8 mouse cellular contexts compared by ENCODE assay signal in the genomic region with DNA sequence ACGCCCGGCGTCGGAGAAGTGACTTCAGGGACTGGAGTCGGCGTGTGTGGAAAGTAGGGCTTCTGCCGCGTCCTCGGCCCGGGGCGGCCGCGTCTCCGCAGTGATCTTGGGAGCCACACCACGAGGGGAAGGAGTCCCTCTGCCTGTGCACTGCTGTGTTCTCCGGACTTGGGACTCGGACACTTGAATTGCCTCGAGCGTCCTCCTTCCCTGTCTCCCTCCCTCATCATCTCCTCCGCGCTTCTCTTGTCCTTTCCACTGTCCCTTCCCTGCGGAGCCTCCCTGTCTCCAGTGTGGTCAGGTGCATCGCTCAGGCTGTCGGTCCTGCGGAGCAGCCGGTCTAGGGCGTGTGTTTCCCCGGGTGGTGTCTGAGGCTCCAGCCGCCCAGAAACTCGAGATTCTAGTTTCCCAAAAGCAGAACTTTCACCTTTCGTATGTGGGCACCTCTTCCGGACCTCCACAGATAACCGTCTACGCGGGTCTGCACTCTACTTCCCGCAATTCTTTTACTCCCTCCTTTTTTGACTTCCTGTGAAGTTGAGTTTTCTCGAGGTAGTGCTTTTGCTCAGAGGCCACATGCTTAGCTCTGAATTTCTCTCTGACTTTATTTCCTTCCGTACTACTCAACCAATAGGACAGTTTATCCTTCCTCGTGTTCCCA. TPM values are rescaled to one million over a fixed set of nuclear protein-coding genes. Genes with fewer than 3 reads are reported as not detected.
A peak's percentile ranks its signal among the peaks of the same experiment; 100 is the strongest.
DNase-seq lines count a peak whose midpoint lies in the region; ATAC-seq lines count a peak whose summit lies in the region.

No protein-coding gene starts in this region.

- peak overlapping the region; percentile 86 for H3K27ac ChIP-seq in liver, embryonic 15.5 days (replicated peaks)

- peaks cover 11% of the 10 kb centered on the region; the same call in 1 of the 2 replicates for H3K36me3 ChIP-seq in liver, embryonic 15.5 days (replicated peaks)

- peaks cover 21% of the 10 kb centered on the region for H3K4me1 ChIP-seq in liver, embryonic 15.5 days (replicated peaks)

- peak; percentile 28 for ATAC-seq in frontal cortex, adult (ENCODE audit: low TSS enrichment)
- ATAC-seq in hematopoietic stem cell, adult 5-6 weeks (replicated peaks in 1 of 2; ENCODE audit: insufficient read depth in 1 of 2, low FRiP score in 2 of 2, low TSS enrichment in 1 of 2, low read depth in 1 of 2, poor library complexity in 2 of 2, severe bottlenecking in 2 of 2): peak; percentile 47 to 53
- ATAC-seq in liver, embryonic 15.5 days (ENCODE audit: insufficient read depth): peak; percentile 40

- H3K4me2 ChIP-seq in liver, embryonic 15.5 days: peak overlapping the region; percentile 92

- WGBS in liver, embryonic 15.5 days (ENCODE audit: insufficient replicate concordance): under 1% methylated on average over 39 of the region's 39 CpGs

- DNase-seq in frontal cortex, postnatal 10 days (ENCODE audit: low spot score in 2 of 2): no peak
- DNase-seq in 416B (ENCODE audit: low read depth): peak; percentile 81
- peak; percentile 43 for DNase-seq in c-Kit-negative CD71-positive TER-119-positive erythroid progenitor cells, embryonic 14.5 days (ENCODE audit: low read depth, low spot score)
- peak; percentile 14 to 39 for DNase-seq in spleen, postnatal 36 days (ENCODE audit: low spot score in 2 of 2)
- DNase-seq in cerebellum, adult 9-10 months: no peak

- H3K9me3 ChIP-seq in liver, embryonic 15.5 days (replicated peaks): no peaks in the 10 kb centered on the region

- H3K9ac ChIP-seq in liver, embryonic 15.5 days: peak overlapping the region; percentile 95

- peak overlapping the region; percentile 99 for H3K4me3 ChIP-seq in liver, embryonic 15.5 days (replicated peaks)

- peaks cover 30% of the 10 kb centered on the region for H3K27me3 ChIP-seq in liver, embryonic 15.5 days

RNA-seq across cellular contexts. Expression of a gene that starts 0.6 kb away (rescaled TPM):
- total RNA-seq in hematopoietic stem cell, adult 5-6 weeks (2017): 156 and 159 TPM in 2 replicates
- 66.6 and 68.9 TPM in 2 replicates for polyA plus RNA-seq in liver, embryonic 15.5 days (2015; fragmentation: Nextera tagmentation; extraction: Ambion mirVana)

RNA-seq across cellular contexts. Expression of a gene that starts 0.8 kb away (rescaled TPM):
- total RNA-seq in hematopoietic stem cell, adult 5-6 weeks (2017): 11.3 and 13.6 TPM in 2 replicates
- 1.4 and 1.5 TPM in 2 replicates for polyA plus RNA-seq in liver, embryonic 15.5 days (2015; fragmentation: Nextera tagmentation; extraction: Ambion mirVana)

Comparison
In these comparisons a context has a peak if more than half of its experiments do, and no peak if none do; other contexts are left out.
1. DNase-seq: peak in 416B (single experiment), c-Kit-negative CD71-positive TER-119-positive erythroid progenitor cells, embryonic 14.5 days (single experiment) and spleen, postnatal 36 days (2 of 2); none in frontal cortex, postnatal 10 days (0 of 2) and cerebellum, adult 9-10 months (single experiment).
2. Peak in every context shown above with its lines, with median percentiles within 50 percentile points of each other: ATAC-seq.